10 mouse cellular contexts compared by ENCODE assay signal in genomic region chr19:46983352-46983965, GRCm38 (mm10). TPM values are rescaled to one million over a fixed set of nuclear protein-coding genes. Genes with fewer than 3 reads are reported as not detected.
DNase-seq lines count a peak whose midpoint lies in the region; ATAC-seq and TF ChIP-seq lines count a peak whose summit lies in the region.
"Had no signal": no experiment of that assay in that cellular context is flagged by ENCODE, and none has a peak within 500 bp of the region (broad histone marks: within the 10 kb centered on the region; RNA-seq: fewer than 3 reads in every experiment).

No protein-coding gene starts in this region.

- H3K4me3 ChIP-seq in heart, embryonic 13.5 days = no peak overlapping the region
- H3K4me3 ChIP-seq in kidney, postnatal 0 days (replicated peaks; ENCODE audit: low read depth, low read length) = no peak overlapping the region
- H3K4me3 ChIP-seq: gastrocnemius, adult 2 months had no signal

- intact Hi-C loops in heart, postnatal 36 days (cut with DNase I) = no loop called here

- H3K4me1 ChIP-seq in heart, embryonic 13.5 days = peaks cover 36% of the 10 kb centered on the region
- H3K4me1 ChIP-seq in kidney, postnatal 0 days (replicated peaks; ENCODE audit: insufficient read depth, low read length) = peaks cover 8% of the 10 kb centered on the region; the same call in 1 of the 2 replicates

- no peak for DNase-seq in heart, postnatal 36 days
- peak; percentile 36 for DNase-seq in thymus, postnatal 14 days
- DNase-seq in thymus, postnatal 25 days = no peak
- DNase-seq in kidney, postnatal 0 days (ENCODE audit: low spot score) = peak; percentile 44
- peak; percentile 60 for DNase-seq in yolk sac, embryonic 10.5 days (ENCODE audit: low spot score)
- DNase-seq in adrenal gland, postnatal 25 days = no peak
- no peak for DNase-seq in Muller cell, postnatal 12 days (ENCODE audit: inconsistent ontology term)
- DNase-seq: gastrocnemius, adult 2 months had no signal

- no peaks in the 10 kb centered on the region for H3K36me3 ChIP-seq in heart, embryonic 13.5 days
- H3K36me3 ChIP-seq in kidney, postnatal 0 days (ENCODE audit: insufficient read depth, low read length) = no peaks in the 10 kb centered on the region

- ATAC-seq in heart, embryonic 13.5 days (ENCODE audit: extremely low read depth, insufficient number of reproducible peaks, low FRiP score, low TSS enrichment) = no peak
- ATAC-seq in kidney, postnatal 0 days (replicated peaks; ENCODE audit: low FRiP score, low read depth) = no peak
- ATAC-seq: hindbrain, postnatal 0 days had no signal

- no peak overlapping the region for H3K9ac ChIP-seq in heart, embryonic 13.5 days
- H3K9ac ChIP-seq in kidney, postnatal 0 days (ENCODE audit: low read depth, low read length) = no peak overlapping the region

- H3K9me3 ChIP-seq in heart, embryonic 13.5 days = no peaks in the 10 kb centered on the region
- H3K9me3 ChIP-seq in kidney, postnatal 0 days (replicated peaks; ENCODE audit: low read length) = no peaks in the 10 kb centered on the region

- no peak for TF ChIP-seq CTCF in kidney, postnatal 0 days (IDR thresholded peaks at IDR 0.05; ENCODE audit: low read depth)

- 60% methylated on average over 14 of the region's 14 CpGs for WGBS in heart, embryonic 13.5 days
- WGBS in kidney, postnatal 0 days = 26% methylated on average over 14 of the region's 14 CpGs

- H3K27me3 ChIP-seq in heart, embryonic 13.5 days (replicated peaks) = no peaks in the 10 kb centered on the region
- H3K27me3 ChIP-seq in kidney, postnatal 0 days (ENCODE audit: insufficient read depth, low read length) = no peaks in the 10 kb centered on the region

- peak overlapping the region; percentile 42 for H3K4me2 ChIP-seq in heart, embryonic 13.5 days
- H3K4me2 ChIP-seq in kidney, postnatal 0 days (ENCODE audit: low read length) = no peak overlapping the region

- no peak overlapping the region for H3K27ac ChIP-seq in heart, embryonic 13.5 days (replicated peaks)
- peak overlapping the region; percentile 82 for H3K27ac ChIP-seq in kidney, postnatal 0 days
- H3K27ac ChIP-seq: gastrocnemius, adult 2 months; hindbrain, postnatal 0 days had no signal

RNA-seq across cellular contexts. Expression of gene Ina, which starts 31.0 kb away (rescaled TPM):
- polyA plus RNA-seq in heart, embryonic 13.5 days (2015; fragmentation: Nextera tagmentation; extraction: Ambion mirVana) = 0.52 and 0.74 TPM in 2 replicates
- total RNA-seq in heart, postnatal 36 days (2021) = not detected
- 0.05 and 0.24 TPM in 2 replicates for polyA plus RNA-seq in kidney, postnatal 0 days (2015; fragmentation: Nextera tagmentation; extraction: Ambion mirVana)
- total RNA-seq in adrenal gland, postnatal 25 days (2021) = 5.1 and 5.4 TPM in 2 replicates
- total RNA-seq: gastrocnemius, adult 2 months had no signal

RNA-seq across cellular contexts. Expression of gene Nt5c2, which starts 31.5 kb away (rescaled TPM):
- polyA plus RNA-seq in heart, embryonic 13.5 days (2015; fragmentation: Nextera tagmentation; extraction: Ambion mirVana) = 102 and 124 TPM in 2 replicates
- 10 to 100 TPM; 59.6 to 61.2 TPM for total RNA-seq in heart, postnatal 36 days (2021)
- 68.4 and 87.5 TPM in 2 replicates for polyA plus RNA-seq in kidney, postnatal 0 days (2015; fragmentation: Nextera tagmentation; extraction: Ambion mirVana)
- total RNA-seq in adrenal gland, postnatal 25 days (2021) = 59.5 and 64.5 TPM in 2 replicates

Comparison
In these comparisons a context has a peak if more than half of its experiments do, and no peak if none do; other contexts are left out.
1. DNase-seq: peak in thymus, postnatal 14 days (single experiment), kidney, postnatal 0 days (single experiment) and yolk sac, embryonic 10.5 days (single experiment); none in heart, postnatal 36 days (0 of 2), thymus, postnatal 25 days (single experiment), adrenal gland, postnatal 25 days (single experiment) and Muller cell, postnatal 12 days (single experiment).